16 mouse cellular contexts compared by ENCODE assay signal in genomic region chr5:105714446-105714845, GRCm38 (mm10). TPM values are rescaled to one million over a fixed set of nuclear protein-coding genes. Genes with fewer than 3 reads are reported as not detected.
DNase-seq lines count a peak whose midpoint lies in the region; ATAC-seq and TF ChIP-seq lines count a peak whose summit lies in the region.
"Had no signal": no experiment of that assay in that cellular context is flagged by ENCODE, and none has a peak within 500 bp of the region (broad histone marks: within the 10 kb centered on the region; RNA-seq: fewer than 3 reads in every experiment).

No protein-coding gene starts in this region.

- no peaks in the 10 kb centered on the region for H3K27me3 ChIP-seq in kidney, adult 2 months (replicated peaks; ENCODE audit: control insufficient read depth, insufficient read depth, low read length)
- H3K27me3 ChIP-seq in kidney, embryonic 14.5 days (ENCODE audit: control insufficient read depth, insufficient read depth, low read length), result no peaks in the 10 kb centered on the region

- peak overlapping the region; percentile 78 for H3K27ac ChIP-seq in kidney, adult 2 months (ENCODE audit: insufficient read depth, low read depth, low read length)
- H3K27ac ChIP-seq in kidney, embryonic 14.5 days (ENCODE audit: low read depth, low read length), result no peak overlapping the region; the same call in 1 of the 2 replicates
- H3K27ac ChIP-seq: left cerebral cortex, adult 2 months had no signal

- no peak for TF ChIP-seq CTCF in kidney, adult 2 months (conservative IDR thresholded peaks at IDR 0.05; ENCODE audit: insufficient read depth, insufficient read length, low read depth, low read length)

- no peaks in the 10 kb centered on the region for H3K9me3 ChIP-seq in kidney, embryonic 14.5 days (ENCODE audit: control insufficient read depth, low read length)

- ATAC-seq in kidney, embryonic 14.5 days (ENCODE audit: low FRiP score, low TSS enrichment), result no peak
- ATAC-seq: inflammation-experienced regulatory T-cells, adult 6 months had no signal

- no peak overlapping the region for H3K4me2 ChIP-seq in kidney, embryonic 14.5 days (replicated peaks; ENCODE audit: low read depth, low read length)
- H3K4me2 ChIP-seq: heart, embryonic 11.5 days had no signal

- H3K36me3 ChIP-seq in kidney, adult 2 months (ENCODE audit: control insufficient read depth, insufficient read depth, low read length), result no peaks in the 10 kb centered on the region
- no peaks in the 10 kb centered on the region; the same call in 1 of the 2 replicates for H3K36me3 ChIP-seq in kidney, embryonic 14.5 days (ENCODE audit: control insufficient read depth, insufficient read depth, low read length)

- peaks cover 36% of the 10 kb centered on the region for H3K4me1 ChIP-seq in kidney, adult 2 months (ENCODE audit: control insufficient read depth, insufficient read depth, low read length)
- peaks cover 29% of the 10 kb centered on the region for H3K4me1 ChIP-seq in kidney, embryonic 14.5 days (ENCODE audit: control insufficient read depth, insufficient read depth, low read length)

- no peak for TF ChIP-seq POLR2A in kidney, adult 2 months (IDR thresholded peaks at IDR 0.05; ENCODE audit: low read depth, low read length)

- 64% methylated on average over 6 of the region's 6 CpGs for WGBS in kidney, adult 2 months
- 84% methylated on average over 6 of the region's 6 CpGs for WGBS in kidney, embryonic 14.5 days

- no peak overlapping the region for H3K9ac ChIP-seq in kidney, embryonic 14.5 days (ENCODE audit: low read depth, low read length)
- H3K9ac ChIP-seq: lung, embryonic 14.5 days had no signal

- H3K4me3 ChIP-seq in kidney, adult 2 months (ENCODE audit: insufficient read depth, low read depth, low read length), result no peak overlapping the region
- H3K4me3 ChIP-seq in kidney, embryonic 14.5 days (ENCODE audit: low read length), result no peak overlapping the region
- H3K4me3 ChIP-seq: left cerebral cortex, adult 2 months had no signal

- DNase-seq in adrenal gland, adult (ENCODE audit: inconsistent age in 2 of 2, low spot score in 1 of 2), result peak; percentile 66 to 81
- no peak for DNase-seq in adrenal gland, adult 18-20 months (ENCODE audit: low spot score in 2 of 2)
- DNase-seq in kidney, adult 2 months, result peak; percentile 69
- DNase-seq in R1 (ENCODE audit: low read depth, low spot score), result peak; percentile 37
- DNase-seq in kidney, postnatal 25 days, result peak; percentile 42 to 63
- DNase-seq in thymus, postnatal 0 days (ENCODE audit: low spot score), result no peak
- no peak for DNase-seq in embryo, embryonic 11 days
- DNase-seq: cerebellum, postnatal 14 days; gastrocnemius, postnatal 25 days; lung, embryonic 14.5 days; retina, postnatal 1 day; thymus, postnatal 14 days had no signal

RNA-seq across cellular contexts. Expression of gene Lrrc8d, which starts 14.7 kb away (rescaled TPM):
- total RNA-seq in adrenal gland, adult 18-20 months (2021), result 100 to 1,000 TPM in 1 of 2 experiments, 10 to 100 TPM in 1; 81.3 to 105 TPM
- polyA plus RNA-seq in kidney, adult 2 months (2012; rRNA removed), result 34.4 and 35.4 TPM in 2 replicates
- 22.7 and 42.1 TPM in 2 replicates for polyA plus RNA-seq in kidney, embryonic 14.5 days (2014; fragmentation: Nextera tagmentation; extraction: Ambion mirVana)
- polyA plus RNA-seq in thymus, postnatal 0 days (2015; fragmentation: Nextera tagmentation; extraction: Ambion mirVana), result 11.1 and 11.3 TPM in 2 replicates

Comparison
In these comparisons a context has a peak if more than half of its experiments do, and no peak if none do; other contexts are left out.
1. DNase-seq: peak in adrenal gland, adult (2 of 2), kidney, adult 2 months (single experiment), R1 (single experiment) and kidney, postnatal 25 days (2 of 2); none in adrenal gland, adult 18-20 months (0 of 2), thymus, postnatal 0 days (single experiment) and embryo, embryonic 11 days (single experiment).